Mouse (Mus musculus): Measurements from ENCODE around the gene Nptxr.

Nptxr gene

DNA sequence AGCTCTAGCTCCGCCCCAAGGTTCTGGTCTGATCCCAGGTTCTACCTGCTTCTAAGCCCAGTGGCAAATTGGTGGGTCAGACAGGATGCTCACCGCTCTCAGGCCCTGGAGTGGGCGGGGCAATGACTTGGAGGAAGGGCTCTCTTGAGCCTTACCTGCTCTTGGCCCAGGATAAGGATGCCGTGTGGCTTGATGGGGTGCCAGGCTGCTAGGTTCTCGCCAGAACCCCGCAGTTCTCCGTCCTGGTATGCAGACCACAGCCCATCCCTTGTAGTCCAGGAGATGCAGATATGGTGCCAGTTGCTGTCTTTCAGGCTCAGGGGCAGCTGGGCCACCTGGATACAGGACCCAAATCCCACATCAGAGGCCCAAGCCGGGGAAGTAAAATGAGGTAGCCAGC lies 14.5 kb downstream of the Nptxr start:
- DNase-seq, result peak; percentile 47 to 48

DNA sequence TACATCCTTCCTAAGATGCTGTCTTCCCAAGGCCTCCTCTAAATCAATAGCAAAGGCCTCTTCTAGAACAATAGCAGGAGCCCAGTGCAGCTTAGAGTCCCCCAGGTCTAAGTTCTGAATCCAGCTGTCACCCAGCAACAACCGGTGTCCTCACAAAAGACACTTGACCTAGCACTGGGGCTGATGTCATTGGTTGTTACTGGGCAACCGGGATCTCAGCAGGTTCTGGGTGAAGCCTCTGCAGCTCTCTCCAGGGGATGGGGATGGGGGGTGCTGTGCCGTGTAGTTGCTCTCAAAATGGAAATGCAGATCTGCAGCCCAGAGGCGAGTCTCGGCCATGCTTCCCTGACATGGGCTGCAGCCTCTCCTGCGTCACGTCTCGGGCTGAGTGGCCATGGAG lies 16.8 kb downstream of the Nptxr start:
- DNase-seq, result no peak

DNA sequence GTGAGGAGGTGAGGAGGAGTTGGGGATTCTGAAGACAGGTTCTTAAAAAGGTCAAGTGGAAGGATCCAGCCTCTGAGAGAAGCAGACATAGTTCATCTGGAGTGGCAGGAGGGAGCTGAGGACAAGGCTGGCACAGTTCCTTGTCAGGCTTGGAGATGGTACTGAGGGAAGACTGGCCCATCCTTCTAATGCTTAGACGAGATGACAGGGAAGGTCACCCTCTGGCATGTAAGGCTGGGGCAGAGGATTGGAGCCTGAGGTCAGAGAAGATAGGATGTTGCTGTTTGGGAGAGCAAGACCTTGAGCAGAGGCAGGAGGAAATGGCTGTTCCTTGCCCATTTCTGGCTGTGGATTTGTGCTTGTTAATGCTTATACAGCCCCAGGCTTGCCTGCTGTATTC lies 19.5 kb downstream of the Nptxr start:
- DNase-seq, result peak; percentile 35 to 46

DNA sequence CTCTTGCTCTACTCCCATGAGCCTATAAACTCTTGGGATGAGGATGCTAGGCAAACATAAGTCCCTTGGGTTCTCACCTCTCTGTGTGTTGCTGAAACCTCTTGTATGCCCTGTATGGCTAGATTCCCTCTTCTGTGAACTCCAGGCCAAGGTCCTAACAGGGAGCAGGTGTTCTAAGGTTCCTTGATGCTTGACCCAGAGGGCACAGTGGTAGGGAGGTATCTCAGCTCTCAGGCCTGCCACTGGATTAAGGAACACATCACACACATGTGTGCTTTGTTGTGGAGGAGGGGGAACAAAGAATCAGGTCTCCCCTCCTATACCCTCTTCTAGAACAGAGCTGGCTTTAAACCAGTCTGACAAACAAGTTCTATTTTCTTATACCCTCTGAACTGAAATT lies 26.8 kb downstream of the Nptxr start, which contains the start of gene Dnal4:
Gene Dnal4 (minus strand): TSS at position 101 of the 400 bp plus-strand sequence.
- DNase-seq, result no peak

DNA sequence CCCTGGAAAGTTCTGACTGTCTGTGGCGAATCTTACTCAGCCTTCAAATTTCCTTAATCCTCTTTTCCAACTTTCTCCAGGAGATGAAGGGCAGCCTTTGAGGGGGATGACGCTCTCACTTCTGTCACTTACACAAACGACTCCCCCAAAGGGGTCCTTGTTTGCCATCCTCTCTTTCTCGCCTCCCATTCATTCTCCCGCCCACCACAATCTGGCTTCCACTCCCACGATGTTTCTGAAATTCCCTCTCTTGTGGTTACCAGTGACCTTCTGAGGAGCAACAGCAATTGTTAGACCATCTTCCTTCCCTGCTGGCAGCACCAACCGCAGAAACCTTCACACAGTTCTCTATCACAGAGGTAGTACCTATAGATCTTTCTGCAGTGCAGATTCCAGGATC lies 28.9 kb downstream of the Nptxr start:
- no peak for DNase-seq

DNA sequence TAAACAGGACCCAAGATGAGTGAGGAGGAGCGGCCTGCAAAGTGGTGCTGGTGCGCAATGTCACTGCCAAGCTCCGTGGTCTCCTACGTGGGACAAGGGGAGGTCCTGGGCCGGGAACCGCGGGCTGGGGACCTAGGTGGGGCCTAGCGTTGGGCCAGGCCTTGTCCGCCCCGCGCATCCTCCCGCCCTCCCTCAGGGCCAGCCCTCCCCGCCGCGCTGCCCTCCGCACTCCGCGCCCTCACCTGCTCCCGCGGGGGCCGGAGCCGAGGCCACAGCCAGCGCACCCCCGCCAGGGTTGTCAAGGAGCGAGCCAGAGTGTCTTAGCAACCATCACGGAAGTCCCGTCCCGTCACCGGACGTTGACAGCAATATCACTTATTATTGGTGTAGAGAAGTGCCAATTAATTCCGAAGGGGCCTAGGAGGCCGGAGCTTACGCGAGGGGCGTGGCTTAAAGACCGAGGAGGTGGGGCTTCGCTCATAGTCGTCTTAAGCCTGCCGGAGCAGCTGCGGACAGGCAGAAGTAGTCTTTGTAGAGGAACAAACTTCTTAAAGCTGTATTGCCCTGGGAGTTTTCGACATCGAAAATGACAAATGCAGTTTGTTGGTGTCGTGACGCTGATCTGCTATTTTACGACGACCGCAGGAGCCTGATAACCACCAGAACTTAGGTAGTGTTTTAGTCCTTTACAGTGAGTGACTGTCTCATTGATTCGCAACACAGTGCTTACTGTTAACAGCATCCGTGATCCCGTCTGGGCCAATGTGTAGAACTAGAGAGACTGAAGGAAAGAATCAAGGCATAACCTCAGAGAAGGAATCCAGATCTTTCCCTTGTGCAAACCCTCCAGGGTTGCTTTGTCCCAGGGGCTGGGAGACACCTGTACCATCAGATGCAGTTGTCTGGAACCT lies 30.2 kb downstream of the Nptxr start:
- DNase-seq, result peak; percentile 98 to 99

DNA sequence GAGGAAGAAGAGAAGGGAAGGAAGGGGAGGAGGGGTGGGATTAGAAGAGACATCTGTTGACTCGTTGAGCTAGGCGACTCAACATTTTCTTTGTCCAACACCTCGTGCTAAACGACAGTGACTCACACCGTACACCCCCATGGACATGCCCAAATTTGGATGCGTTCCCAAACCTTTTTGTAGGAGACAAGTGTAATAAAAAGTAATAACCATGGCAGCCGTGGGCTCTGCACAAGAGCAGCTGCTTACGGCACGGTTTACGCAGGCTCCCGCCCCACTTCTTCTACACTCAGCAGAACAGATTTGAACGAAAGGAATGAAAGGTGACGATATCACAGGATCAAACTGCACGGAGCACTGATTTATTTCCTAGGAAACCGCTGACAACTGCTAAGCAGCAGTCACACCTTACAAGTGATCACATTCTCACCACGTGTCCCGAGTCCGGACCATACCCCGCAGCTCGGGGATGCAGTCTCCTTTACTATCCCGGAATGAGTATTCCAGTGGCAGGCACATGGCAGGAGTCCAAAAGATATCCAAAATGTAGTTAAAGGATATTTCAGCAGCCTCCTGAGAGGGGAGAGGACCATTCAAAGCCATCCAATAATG lies 33.8 kb downstream of the Nptxr start:
- DNase-seq, result peak in 1 of 2 experiments; percentile 25

GRCm38 (mm10) chr15:79768302-79768701 lies 36.3 kb downstream of the Nptxr start:
- DNase-seq, result no peak

- DNase-seq, result peak in 1 of 2 experiments; percentile 35
Observed at GRCm38 (mm10) chr15:79767327-79767961, 37.1 kb downstream of the Nptxr start.

DNA sequence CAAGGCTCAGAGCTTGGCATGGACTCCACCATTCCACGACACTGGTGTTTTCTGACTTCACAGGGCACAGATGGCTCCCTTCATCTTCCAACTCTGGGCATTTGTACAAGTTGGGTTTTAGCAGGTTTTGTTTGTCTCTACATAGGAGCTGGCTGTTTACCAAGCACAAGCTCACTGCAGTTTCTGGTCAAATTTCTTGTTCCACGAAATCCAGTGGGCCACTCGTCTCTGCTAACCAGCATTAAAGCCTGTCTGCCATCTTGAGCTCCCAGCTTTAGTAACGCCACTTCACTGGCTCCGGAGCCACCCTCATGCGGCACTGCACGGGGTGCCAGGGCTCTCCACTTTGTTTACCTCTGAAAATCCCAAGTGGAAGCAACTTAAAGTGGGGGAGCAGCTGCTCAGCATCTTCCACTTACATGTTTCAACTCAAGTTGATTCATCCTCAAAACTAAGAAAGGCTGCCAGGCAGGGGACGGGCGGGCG lies 37.9 kb downstream of the Nptxr start:
- DNase-seq, result peak; percentile 54 to 61

DNA sequence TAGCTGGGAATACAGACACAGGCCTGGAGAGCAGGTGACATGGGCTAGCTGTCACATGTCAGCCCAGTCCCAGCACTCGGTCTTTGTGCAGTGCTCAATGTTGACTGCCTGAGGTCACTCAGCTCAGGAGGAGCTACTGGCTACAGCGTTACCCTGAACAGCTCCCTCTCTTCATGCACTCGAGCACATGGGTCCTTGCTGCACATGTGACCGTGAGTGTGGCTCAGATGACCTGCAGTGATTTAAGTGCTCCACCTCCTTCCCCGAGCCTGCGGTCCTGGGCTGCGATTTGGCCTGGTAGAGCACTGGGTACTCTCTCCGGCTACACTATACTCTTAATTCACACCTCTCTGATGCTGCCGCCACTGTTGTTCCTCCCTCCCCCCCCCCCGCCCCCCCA lies 38.4 kb downstream of the Nptxr start:
- DNase-seq, result peak in 1 of 2 experiments; percentile 30

DNA sequence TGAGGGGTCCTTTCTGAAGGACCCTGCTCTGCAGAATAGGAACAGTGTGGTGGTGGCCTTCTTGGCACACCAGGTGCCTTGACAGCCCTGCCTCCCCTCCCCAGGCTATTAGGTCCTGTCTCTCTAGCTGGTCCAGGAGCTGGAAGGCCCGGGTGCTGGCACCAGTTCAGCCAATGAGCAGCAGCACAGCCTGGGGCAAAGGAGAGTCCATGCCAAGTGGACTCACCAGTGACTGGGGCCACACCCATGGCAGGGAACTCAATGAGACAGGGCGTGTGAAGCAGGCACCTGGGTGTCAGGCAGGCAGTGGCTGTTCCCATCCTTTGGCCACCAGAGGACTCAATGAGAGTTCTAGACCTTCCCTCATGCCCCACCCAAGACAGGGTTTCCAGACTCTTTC lies 39.2 kb downstream of the Nptxr start:
- peak; percentile 74 to 76 for DNase-seq

GRCm38 (mm10) chr15:79764539-79765267 lies 39.9 kb downstream of the Nptxr start:
- peak in 1 of 2 experiments; percentile 45 for DNase-seq

- peak; percentile 78 to 86 for DNase-seq
Observed at GRCm38 (mm10) chr15:79763601-79764246, 40.8 kb downstream of the Nptxr start.

- DNase-seq, result no peak
Observed at GRCm38 (mm10) chr15:79763001-79763400, 41.6 kb downstream of the Nptxr start.

DNA sequence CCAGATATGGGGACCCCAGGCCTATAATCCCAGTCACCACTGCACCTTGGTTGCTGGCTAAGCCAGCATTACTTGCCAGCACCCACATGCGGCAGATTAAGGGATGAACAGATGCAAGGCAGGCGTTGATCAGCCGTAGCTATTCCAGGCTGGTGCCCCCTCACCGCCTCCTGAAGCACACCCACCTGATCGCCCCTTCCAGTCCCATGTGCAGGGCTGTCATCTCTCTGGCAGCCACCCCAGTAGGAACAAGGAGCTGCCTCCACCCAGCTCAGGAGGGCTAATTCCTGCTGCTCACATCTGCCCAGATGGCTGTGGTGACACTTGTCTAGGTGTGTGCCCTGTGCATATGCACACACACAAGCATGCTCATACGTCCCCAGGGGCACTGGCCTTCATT lies 43.6 kb downstream of the Nptxr start:
- no peak for DNase-seq

DNA sequence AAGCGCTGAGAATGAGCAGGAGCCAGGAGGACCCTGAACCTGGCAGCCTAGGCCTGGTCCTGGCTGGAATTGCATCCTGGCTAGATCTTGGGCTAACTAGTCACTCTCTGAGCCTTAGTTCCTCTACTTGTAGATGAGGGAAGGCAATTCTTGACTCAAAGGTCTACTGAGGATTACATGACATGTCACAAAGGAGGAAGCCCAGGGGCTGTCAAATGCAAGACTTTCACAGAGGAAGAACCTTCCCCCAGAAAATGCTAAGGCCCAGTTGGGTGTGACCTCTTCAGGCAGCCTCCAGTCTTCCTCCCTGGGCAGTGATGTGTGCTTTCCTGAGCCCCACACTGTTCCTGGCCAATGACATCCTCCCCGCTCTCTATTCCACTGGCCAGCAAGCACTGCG lies 47.4 kb downstream of the Nptxr start:
- no peak for DNase-seq

GRCm38 (mm10) chr15:79755977-79756625 lies 48.5 kb downstream of the Nptxr start:
- DNase-seq, result no peak

DNA sequence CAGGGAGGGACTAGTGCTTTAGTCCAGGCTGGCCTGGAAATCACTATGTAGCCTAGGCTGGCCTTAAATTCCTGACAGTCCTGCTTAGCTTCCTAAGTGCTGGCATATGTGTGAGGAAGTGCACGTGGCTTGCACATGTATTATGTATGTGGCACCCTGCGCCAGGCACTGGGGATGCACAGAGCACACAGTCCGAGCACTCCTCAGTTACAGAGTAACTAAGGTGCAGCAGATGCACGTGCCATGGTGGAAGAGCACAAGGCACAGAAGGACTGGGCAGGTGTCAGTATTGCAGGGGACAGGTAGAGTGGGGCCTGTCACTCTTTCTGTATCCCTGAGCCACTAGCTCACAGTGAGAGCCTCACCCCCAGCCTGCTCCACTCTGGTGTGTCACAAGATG lies 49.4 kb downstream of the Nptxr start:
- DNase-seq, result no peak

DNA sequence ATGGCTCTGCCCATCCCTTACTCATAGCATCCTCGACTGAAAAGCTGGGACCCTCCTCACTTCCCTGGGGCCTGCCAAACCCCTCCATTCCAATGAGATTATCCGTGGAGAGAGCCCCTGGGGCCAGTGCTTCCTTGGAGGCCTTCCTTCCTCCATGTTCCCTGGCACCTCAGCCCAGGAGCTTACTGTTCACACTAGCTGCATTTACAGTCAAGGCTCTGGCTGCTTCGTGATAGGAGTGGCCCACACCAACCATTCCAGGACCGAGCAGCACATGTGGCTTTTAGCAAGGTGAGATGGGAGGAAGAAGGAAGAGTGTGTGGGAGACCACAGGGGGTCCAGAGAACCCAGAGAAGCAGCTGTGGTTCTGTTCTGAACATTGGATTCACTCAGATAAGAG lies 50.7 kb downstream of the Nptxr start:
- DNase-seq, result no peak

- no peak for DNase-seq
Observed at GRCm38 (mm10) chr15:79753420-79753752, 51.2 kb downstream of the Nptxr start.

Data from cerebellum, postnatal 10 days (tissue).